Mouse (Mus musculus) cerebellum, adult 11-12 months (tissue): Measurements from ENCODE around the gene Sult1c2.
"Not testable (repeated sequence)": the region's sequence is repeated elsewhere in the genome, so short reads cannot be mapped to it uniquely, and the experiment has no call there.

Source experiments
- DNase-seq: peaks from one replicate; pipeline ENCODE4 v3.0.0; 2022

Gene Sult1c2

GRCm38 (mm10) chr17:53846206-53846605 is at the start of gene Sult1c2:
Gene Sult1c2 (minus strand): TSS chr17:53846339.
- DNase-seq: no peak

- DNase-seq: not testable (repeated sequence)
Measured at GRCm38 (mm10) chr17:53879006-53879675, 33.0 kb upstream of the Sult1c2 start.

GRCm38 (mm10) chr17:53874433-53874832 is 28.3 kb upstream of the Sult1c2 start:
- no peak for DNase-seq

GRCm38 (mm10) chr17:53872192-53872591 is 26.1 kb upstream of the Sult1c2 start:
- no peak for DNase-seq

GRCm38 (mm10) chr17:53869931-53870330 is 23.8 kb upstream of the Sult1c2 start:
- DNase-seq: no peak

- DNase-seq: no peak
Measured at GRCm38 (mm10) chr17:53865260-53865955, 19.3 kb upstream of the Sult1c2 start.

- no peak for DNase-seq
Measured at GRCm38 (mm10) chr17:53860548-53860947, 14.4 kb upstream of the Sult1c2 start.

- no peak for DNase-seq
Measured at GRCm38 (mm10) chr17:53854992-53855391, 8.9 kb upstream of the Sult1c2 start.

- no peak for DNase-seq
Measured at GRCm38 (mm10) chr17:53845796-53846195, 343 bp downstream of the Sult1c2 start.

- peak; percentile 42 for DNase-seq
Measured at GRCm38 (mm10) chr17:53833366-53833765, 12.8 kb downstream of the Sult1c2 start.

GRCm38 (mm10) chr17:53803974-53804373 is 42.2 kb downstream of the Sult1c2 start:
- not testable (repeated sequence) for DNase-seq

GRCm38 (mm10) chr17:53783381-53783780 is 62.8 kb downstream of the Sult1c2 start:
- no peak for DNase-seq
